Mouse (Mus musculus) frontal cortex, adult 2 months (tissue): Measurements from ENCODE around the gene Olfr1276. TPM values are rescaled to one million over a fixed set of nuclear protein-coding genes. Genes with fewer than 3 reads are reported as not detected.

Source experiments
- DNase-seq, 2 experiments: peaks; one replicate each; pipeline ENCODE4 v3.0.0; 2022; ENCODE audit warnings: low spot score in 1 of 2; ENCODE audit errors: extremely low spot score in 1 of 2
- polyA plus RNA-seq: library from polyadenylated mRNA; depleted of rRNA; stranded (reverse); fragments of >200 nt; gene quantifications from 2 replicates; pipeline ENCODE4 v1.2.3, GENCODE M21; 2012; rRNA removed

Olfr1276 gene
- polyA plus RNA-seq, result not detected in 2 replicates

GRCm38 (mm10) chr2:111254216-111254615 lies at the start of gene Olfr1276:
Gene Olfr1276, plus strand, starts transcription at chr2:111254516.
- no peak for DNase-seq

- DNase-seq, result no peak
These were observed 24.8 kb upstream of the Olfr1276 start, which contains the start of gene 4930430A15Rik for GRCm38 (mm10) chr2:111229502-111229901. Gene 4930430A15Rik, minus strand, starts transcription at chr2:111229602.

GRCm38 (mm10) chr2:111235186-111235585 lies 19.1 kb upstream of the Olfr1276 start, which contains the start of gene Olfr1275:
Gene Olfr1275, minus strand, starts transcription at chr2:111235286.
- DNase-seq, result no peak

- no peak for DNase-seq
These were observed 19.7 kb downstream of the Olfr1276 start, which contains the start of gene Olfr1277 for GRCm38 (mm10) chr2:111274006-111274405. Gene Olfr1277, minus strand, starts transcription at chr2:111274106.

GRCm38 (mm10) chr2:111289836-111290235 lies 35.5 kb downstream of the Olfr1276 start, which contains the start of gene Olfr1278:
Gene Olfr1278, plus strand, starts transcription at chr2:111290136.
- DNase-seq, result no peak

- DNase-seq, result no peak
These were observed 44.2 kb downstream of the Olfr1276 start for GRCm38 (mm10) chr2:111298541-111298940.

- DNase-seq, result peak in 1 of 2 experiments; percentile 25
These were observed 46.1 kb downstream of the Olfr1276 start, which contains the start of gene Olfr1279 for GRCm38 (mm10) chr2:111300374-111300773. Gene Olfr1279, plus strand, starts transcription at chr2:111300635.

Other genes starting within 250 kb of the Olfr1276 start
- not detected in 2 replicates for gene Gm13941, start 148.5 kb upstream of the Olfr1276 start, polyA plus RNA-seq
- gene Gm15130, start 101.6 kb upstream of the Olfr1276 start, polyA plus RNA-seq, result not detected in 2 replicates
- not detected in 2 replicates for gene 4930430A15Rik, start 24.9 kb upstream of the Olfr1276 start, polyA plus RNA-seq
- gene Olfr1275, start 19.2 kb upstream of the Olfr1276 start, polyA plus RNA-seq, result not detected in 2 replicates
- not detected in 2 replicates for gene Olfr1277, start 19.6 kb downstream of the Olfr1276 start, polyA plus RNA-seq
- not detected in 2 replicates for gene Olfr1278, start 35.6 kb downstream of the Olfr1276 start, polyA plus RNA-seq
- not detected in 2 replicates for gene Olfr1279, start 46.1 kb downstream of the Olfr1276 start, polyA plus RNA-seq
- not detected in 2 replicates for gene Olfr1280, start 59.5 kb downstream of the Olfr1276 start, polyA plus RNA-seq
- gene Olfr1281, start 72.0 kb downstream of the Olfr1276 start, polyA plus RNA-seq, result not detected in 2 replicates
- gene Olfr1282, start 81.6 kb downstream of the Olfr1276 start, polyA plus RNA-seq, result not detected in 2 replicates
- not detected in 2 replicates for gene Olfr1283, start 112.3 kb downstream of the Olfr1276 start, polyA plus RNA-seq
- gene Olfr1284, start 121.0 kb downstream of the Olfr1276 start, polyA plus RNA-seq, result not detected in 2 replicates
- gene Olfr1286, start 168.6 kb downstream of the Olfr1276 start, polyA plus RNA-seq, result not detected in 2 replicates
- not detected in 2 replicates for gene Olfr1287, start 194.6 kb downstream of the Olfr1276 start, polyA plus RNA-seq
- not detected in 2 replicates for gene Olfr1288, start 219.6 kb downstream of the Olfr1276 start, polyA plus RNA-seq
- gene Olfr1289, start 226.3 kb downstream of the Olfr1276 start, polyA plus RNA-seq, result not detected in 2 replicates
- gene Olfr1290, start 239.3 kb downstream of the Olfr1276 start, polyA plus RNA-seq, result 0.15 TPM in 1 of 2 replicates, not detected in the other
- not detected in 2 replicates for gene Olfr1291-ps1, start 242.7 kb downstream of the Olfr1276 start, polyA plus RNA-seq